In genomic region chr10:120242421-120242820, GRCm38 (mm10) we compare ENCODE assay signal across 29 mouse cellular contexts. TPM values are rescaled to one million over a fixed set of nuclear protein-coding genes. Genes with fewer than 3 reads are reported as not detected.
DNase-seq lines count a peak whose midpoint lies in the region; ATAC-seq and TF ChIP-seq lines count a peak whose summit lies in the region.
"Had no signal": no experiment of that assay in that cellular context is flagged by ENCODE, and none has a peak within 500 bp of the region (broad histone marks: within the 10 kb centered on the region; RNA-seq: fewer than 3 reads in every experiment).

No protein-coding gene starts in this region.

- no peaks in the 10 kb centered on the region for H3K36me3 ChIP-seq in hindbrain, embryonic 10.5 days
- H3K36me3 ChIP-seq in hindbrain, postnatal 0 days (ENCODE audit: insufficient read depth, low read length) = no peaks in the 10 kb centered on the region
- no peaks in the 10 kb centered on the region for H3K36me3 ChIP-seq in embryonic facial prominence, embryonic 11.5 days (replicated peaks; ENCODE audit: control insufficient read depth, insufficient read depth, low read depth, low read length)
- H3K36me3 ChIP-seq in intestine, embryonic 16.5 days (ENCODE audit: control insufficient read depth, insufficient read depth, low read length) = no peaks in the 10 kb centered on the region
- H3K36me3 ChIP-seq: forebrain, embryonic 10.5 days; heart, embryonic 12.5 days; heart, embryonic 15.5 days; hindbrain, embryonic 12.5 days; hindbrain, embryonic 15.5 days; intestine, embryonic 15.5 days had no signal

- H3K27ac ChIP-seq in hindbrain, embryonic 10.5 days = no peak overlapping the region
- H3K27ac ChIP-seq in hindbrain, postnatal 0 days = no peak overlapping the region
- H3K27ac ChIP-seq in embryonic facial prominence, embryonic 11.5 days (replicated peaks; ENCODE audit: low read depth, low read length) = no peak overlapping the region
- no peak overlapping the region for H3K27ac ChIP-seq in intestine, embryonic 16.5 days (ENCODE audit: low read length)
- H3K27ac ChIP-seq: forebrain, embryonic 10.5 days; forebrain, embryonic 13.5 days; gastrocnemius, adult 2 months; heart, embryonic 15.5 days; hindbrain, embryonic 12.5 days; hindbrain, embryonic 15.5 days; intestine, embryonic 15.5 days had no signal

- H3K4me3 ChIP-seq in hindbrain, embryonic 10.5 days = no peak overlapping the region
- no peak overlapping the region for H3K4me3 ChIP-seq in hindbrain, postnatal 0 days (ENCODE audit: low read length)
- H3K4me3 ChIP-seq in embryonic facial prominence, embryonic 11.5 days (ENCODE audit: low read depth, low read length) = no peak overlapping the region
- no peak overlapping the region for H3K4me3 ChIP-seq in intestine, embryonic 16.5 days (ENCODE audit: low read length)
- H3K4me3 ChIP-seq: forebrain, embryonic 10.5 days; forebrain, embryonic 13.5 days; gastrocnemius, adult 2 months; heart, embryonic 12.5 days; heart, embryonic 15.5 days; hindbrain, embryonic 12.5 days; hindbrain, embryonic 15.5 days; intestine, embryonic 15.5 days had no signal

- TF ChIP-seq CTCF in hindbrain, postnatal 0 days (IDR thresholded peaks at IDR 0.05; ENCODE audit: low read depth) = no peak

- DNase-seq in hindbrain, embryonic 10.5 days (ENCODE audit: low spot score) = peak; percentile 32
- no peak for DNase-seq in hindbrain, postnatal 0 days (ENCODE audit: low spot score)
- DNase-seq in embryo, embryonic 11 days = peak; percentile 45
- peak; percentile 63 for DNase-seq in embryonic facial prominence, embryonic 11.5 days (ENCODE audit: low spot score)
- peak; percentile 43 for DNase-seq in mesoderm, embryonic 11.5 days (ENCODE audit: low read depth, low spot score)
- DNase-seq in frontal cortex, postnatal 14 days (ENCODE audit: low spot score in 2 of 2) = no peak
- DNase-seq: adrenal gland, adult 2 months; adrenal gland, postnatal 14 days; cerebellum, adult 11 months; cerebellum, adult 8-10 months; cerebellum, postnatal 10 days; cerebellum, postnatal 36 days; gastrocnemius, adult 2 months; gastrocnemius, postnatal 14 days; heart, adult 18-20 months; heart, postnatal 10 days; heart, postnatal 4 days; kidney, adult 18-20 months had no signal

- no peak for ATAC-seq in hindbrain, postnatal 0 days
- ATAC-seq in embryonic facial prominence, embryonic 11.5 days (replicated peaks; ENCODE audit: insufficient number of reproducible peaks, low FRiP score, low TSS enrichment, low read depth) = no peak
- no peak for ATAC-seq in intestine, embryonic 16.5 days
- ATAC-seq: CD4-positive, CD25-positive, alpha-beta regulatory T cell, adult 4 months; forebrain, embryonic 13.5 days; forebrain, embryonic 16.5 days; intestine, embryonic 15.5 days had no signal

- H3K4me1 ChIP-seq in hindbrain, embryonic 10.5 days (replicated peaks) = peaks cover 18% of the 10 kb centered on the region
- H3K4me1 ChIP-seq in hindbrain, postnatal 0 days (ENCODE audit: insufficient read depth, low read length) = no peaks in the 10 kb centered on the region
- H3K4me1 ChIP-seq in embryonic facial prominence, embryonic 11.5 days (ENCODE audit: control insufficient read depth, insufficient read depth, low read length) = no peaks in the 10 kb centered on the region; the same call in 1 of the 2 replicates
- H3K4me1 ChIP-seq in intestine, embryonic 16.5 days (ENCODE audit: control insufficient read depth, insufficient read depth, low read length) = 0 out of 2 replicates have a peak, but pooled peaks cover 3% of the 10 kb centered on the region
- H3K4me1 ChIP-seq: heart, embryonic 15.5 days; hindbrain, embryonic 15.5 days; intestine, embryonic 15.5 days had no signal

- no peak overlapping the region for H3K4me2 ChIP-seq in hindbrain, postnatal 0 days (ENCODE audit: low read depth, low read length)
- no peak overlapping the region for H3K4me2 ChIP-seq in embryonic facial prominence, embryonic 11.5 days (ENCODE audit: low read depth, low read length)
- no peak overlapping the region for H3K4me2 ChIP-seq in intestine, embryonic 16.5 days (ENCODE audit: low read depth, low read length)
- H3K4me2 ChIP-seq: forebrain, embryonic 13.5 days; heart, embryonic 12.5 days; heart, embryonic 15.5 days; hindbrain, embryonic 12.5 days; hindbrain, embryonic 15.5 days; intestine, embryonic 15.5 days had no signal

- H3K9me3 ChIP-seq in hindbrain, embryonic 10.5 days = no peaks in the 10 kb centered on the region
- H3K9me3 ChIP-seq in hindbrain, postnatal 0 days (ENCODE audit: low read length) = no peaks in the 10 kb centered on the region
- H3K9me3 ChIP-seq in embryonic facial prominence, embryonic 11.5 days (replicated peaks; ENCODE audit: control insufficient read depth, low read length) = no peaks in the 10 kb centered on the region
- no peaks in the 10 kb centered on the region for H3K9me3 ChIP-seq in intestine, embryonic 16.5 days (ENCODE audit: control insufficient read depth, low read length)
- H3K9me3 ChIP-seq: forebrain, embryonic 10.5 days; forebrain, embryonic 13.5 days; heart, embryonic 12.5 days; heart, embryonic 15.5 days; hindbrain, embryonic 12.5 days; hindbrain, embryonic 15.5 days; intestine, embryonic 15.5 days had no signal

- H3K9ac ChIP-seq in hindbrain, postnatal 0 days (replicated peaks; ENCODE audit: low read length) = no peak overlapping the region
- no peak overlapping the region for H3K9ac ChIP-seq in embryonic facial prominence, embryonic 11.5 days (replicated peaks; ENCODE audit: low read length)
- no peak overlapping the region for H3K9ac ChIP-seq in intestine, embryonic 16.5 days (ENCODE audit: low read depth, low read length)
- H3K9ac ChIP-seq: forebrain, embryonic 13.5 days; heart, embryonic 12.5 days; heart, embryonic 15.5 days; hindbrain, embryonic 12.5 days; hindbrain, embryonic 15.5 days; intestine, embryonic 15.5 days had no signal

- WGBS in hindbrain, embryonic 10.5 days = 57% methylated on average over 6 of the region's 6 CpGs
- WGBS in hindbrain, postnatal 0 days = 73% methylated on average over 6 of the region's 6 CpGs
- 15% methylated on average over 6 of the region's 6 CpGs for WGBS in embryonic facial prominence, embryonic 11.5 days
- WGBS in intestine, embryonic 16.5 days = 72% methylated on average over 6 of the region's 6 CpGs

- no peaks in the 10 kb centered on the region for H3K27me3 ChIP-seq in hindbrain, embryonic 10.5 days (ENCODE audit: insufficient read depth, poor library complexity, severe bottlenecking)
- H3K27me3 ChIP-seq in hindbrain, postnatal 0 days (ENCODE audit: insufficient read depth, low read length) = no peaks in the 10 kb centered on the region
- H3K27me3 ChIP-seq in embryonic facial prominence, embryonic 11.5 days (ENCODE audit: control insufficient read depth, insufficient read depth, low read length) = no peaks in the 10 kb centered on the region
- no peaks in the 10 kb centered on the region for H3K27me3 ChIP-seq in intestine, embryonic 16.5 days (replicated peaks; ENCODE audit: control insufficient read depth, insufficient read depth, low read length)
- H3K27me3 ChIP-seq: forebrain, embryonic 13.5 days; heart, embryonic 12.5 days; heart, embryonic 15.5 days; hindbrain, embryonic 12.5 days; hindbrain, embryonic 15.5 days; intestine, embryonic 15.5 days had no signal

RNA-seq across cellular contexts. Expression of gene Llph, which starts 15.6 kb away (rescaled TPM):
- polyA plus RNA-seq in hindbrain, embryonic 10.5 days (2016; fragmentation: Nextera tagmentation; extraction: Ambion mirVana) = 50.5 and 64.5 TPM in 2 replicates
- 3.8 and 4.1 TPM in 2 replicates for total RNA-seq in hindbrain, postnatal 0 days (2014; rRNA removed)
- 37.0 and 43.3 TPM in 2 replicates for polyA plus RNA-seq in hindbrain, postnatal 0 days (2015; fragmentation: Nextera tagmentation; extraction: Ambion mirVana)
- 49.1 and 56.4 TPM in 2 replicates for polyA plus RNA-seq in embryonic facial prominence, embryonic 11.5 days (2014; fragmentation: Nextera tagmentation; extraction: Ambion mirVana)
- polyA plus RNA-seq in intestine, embryonic 16.5 days (2015; fragmentation: Nextera tagmentation; extraction: Ambion mirVana) = 50.3 and 54.5 TPM in 2 replicates

RNA-seq across cellular contexts. Expression of gene Irak3, which starts 40.5 kb away (rescaled TPM):
- 0.99 and 1.1 TPM in 2 replicates for polyA plus RNA-seq in hindbrain, embryonic 10.5 days (2016; fragmentation: Nextera tagmentation; extraction: Ambion mirVana)
- total RNA-seq in hindbrain, postnatal 0 days (2014; rRNA removed) = 0.11 TPM in 1 of 2 replicates, not detected in the other
- polyA plus RNA-seq in hindbrain, postnatal 0 days (2015; fragmentation: Nextera tagmentation; extraction: Ambion mirVana) = 0.32 and 0.41 TPM in 2 replicates
- 1.7 and 2.0 TPM in 2 replicates for polyA plus RNA-seq in embryonic facial prominence, embryonic 11.5 days (2014; fragmentation: Nextera tagmentation; extraction: Ambion mirVana)
- polyA plus RNA-seq in intestine, embryonic 16.5 days (2015; fragmentation: Nextera tagmentation; extraction: Ambion mirVana) = 1.1 and 1.4 TPM in 2 replicates
- total RNA-seq: MEL had no signal

RNA-seq across cellular contexts. Expression of gene Tmbim4, which starts 41.0 kb away (rescaled TPM):
- polyA plus RNA-seq in hindbrain, embryonic 10.5 days (2016; fragmentation: Nextera tagmentation; extraction: Ambion mirVana) = 93.9 and 95.2 TPM in 2 replicates
- total RNA-seq in hindbrain, postnatal 0 days (2014; rRNA removed) = 67.6 and 92.7 TPM in 2 replicates
- polyA plus RNA-seq in hindbrain, postnatal 0 days (2015; fragmentation: Nextera tagmentation; extraction: Ambion mirVana) = 140 and 143 TPM in 2 replicates
- 68.5 and 76.5 TPM in 2 replicates for polyA plus RNA-seq in embryonic facial prominence, embryonic 11.5 days (2014; fragmentation: Nextera tagmentation; extraction: Ambion mirVana)
- 140 and 151 TPM in 2 replicates for polyA plus RNA-seq in intestine, embryonic 16.5 days (2015; fragmentation: Nextera tagmentation; extraction: Ambion mirVana)

Comparison
In these comparisons a context has a peak if more than half of its experiments do, and no peak if none do; other contexts are left out.
1. DNase-seq: peak in hindbrain, embryonic 10.5 days (single experiment), embryo, embryonic 11 days (single experiment), embryonic facial prominence, embryonic 11.5 days (single experiment) and mesoderm, embryonic 11.5 days (single experiment); none in hindbrain, postnatal 0 days (single experiment) and frontal cortex, postnatal 14 days (0 of 2).